Mouse (Mus musculus) thymus, postnatal 10 days (tissue): ENCODE data around the gene Gatb.
"Not testable (repeated sequence)": the region's sequence is repeated elsewhere in the genome, so short reads cannot be mapped to it uniquely, and the experiment has no call there.

Experiments used
- DNase-seq, 2 experiments: peaks; one replicate each; pipeline ENCODE4 v3.0.0; 2021; ENCODE audit warnings: low spot score in 2 of 2

The Gatb gene

DNA sequence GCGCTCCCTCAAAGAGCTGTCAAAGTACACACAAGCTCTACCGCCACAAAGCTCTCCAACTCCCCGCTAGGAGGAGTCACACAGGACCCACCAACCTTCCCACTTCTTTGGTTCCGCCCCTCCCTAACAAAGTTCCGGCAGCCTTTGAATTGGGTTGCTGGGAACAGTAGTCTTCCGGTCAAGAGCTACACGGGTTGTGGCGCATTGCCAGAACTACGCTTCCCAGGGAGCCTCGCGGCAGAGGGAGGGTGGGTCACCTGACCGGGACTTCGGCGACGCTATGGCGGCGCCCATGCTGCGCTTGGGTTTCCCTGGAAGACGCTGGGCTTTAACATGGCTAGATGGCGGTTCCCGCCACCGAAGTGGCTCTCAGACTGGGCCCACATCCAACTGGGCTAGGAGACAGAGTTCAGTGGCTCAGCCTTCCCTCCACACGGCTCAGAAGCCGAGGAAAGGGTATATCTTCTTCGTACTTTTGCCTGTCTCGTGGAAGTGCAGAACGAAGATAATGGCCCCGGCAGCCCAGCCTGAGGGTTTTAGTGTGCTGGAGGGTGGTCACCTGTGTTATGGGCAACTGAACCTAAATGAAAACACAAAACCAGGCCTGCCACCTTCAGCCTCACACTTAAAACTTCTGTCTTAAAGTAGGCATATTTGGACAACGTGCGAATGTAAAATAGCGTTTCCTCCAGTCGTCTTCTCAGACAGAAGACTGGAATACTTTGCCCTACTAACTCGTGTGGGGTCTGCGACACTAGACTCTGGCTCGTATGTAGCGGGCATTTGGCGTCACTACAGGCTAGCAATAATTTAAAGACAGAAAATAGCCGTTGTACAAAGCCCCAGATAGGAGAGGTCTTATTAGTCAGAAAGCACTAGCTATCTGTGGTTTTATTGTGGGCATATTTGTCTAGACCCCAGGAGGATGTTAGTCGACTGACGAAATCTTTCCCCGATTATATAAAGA is at the start of gene Gatb:
Gene Gatb, plus strand, starts transcription at position 256 of the 967 bp plus-strand sequence.
- DNase-seq, result peak; percentile 93 to 94

DNA sequence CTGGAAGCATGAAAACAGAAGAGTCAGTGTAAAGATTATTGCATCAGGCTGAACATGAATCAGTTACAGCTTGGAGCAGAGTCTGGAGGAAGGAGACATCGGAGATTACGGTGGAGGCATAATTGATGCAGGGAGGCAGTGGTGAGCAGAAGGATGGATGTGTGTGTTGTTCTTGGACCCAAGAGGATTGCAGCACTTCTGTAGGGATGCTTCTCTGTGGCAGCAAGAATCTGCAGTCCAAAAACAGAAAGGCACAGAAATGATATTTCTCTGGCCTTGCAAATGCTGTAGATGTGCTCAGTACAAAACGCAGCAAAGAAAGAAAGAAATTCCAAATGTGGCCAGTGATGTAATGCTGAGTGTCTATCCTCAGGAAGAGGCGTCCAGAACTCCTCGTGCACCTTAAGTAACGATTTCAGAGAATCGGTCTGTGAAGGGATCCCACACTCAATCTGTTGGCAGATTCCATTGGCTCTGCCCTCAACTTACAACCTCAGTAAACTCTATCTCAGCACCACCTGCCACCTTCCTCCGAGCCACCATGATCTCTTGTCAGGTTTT is 43.2 kb upstream of the Gatb start:
- no peak for DNase-seq

DNA sequence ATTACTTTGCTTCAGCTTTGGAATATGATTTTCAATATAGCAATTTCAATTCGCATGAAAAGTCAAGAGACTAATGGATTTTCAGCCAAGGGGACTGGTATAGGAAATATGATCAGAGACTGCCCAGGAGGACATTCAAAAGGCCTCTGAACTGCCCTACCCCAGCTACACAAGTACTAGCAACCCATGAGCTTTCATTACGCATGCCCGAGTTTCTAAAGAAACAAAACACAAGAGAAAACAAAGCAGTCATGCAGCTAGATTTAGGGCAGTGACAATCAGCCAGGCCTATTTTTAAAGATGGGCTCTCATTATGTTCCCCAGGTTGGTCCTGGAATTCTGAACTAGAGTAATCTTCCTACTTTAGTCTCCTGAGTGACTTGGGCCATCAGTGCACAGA is 41.5 kb upstream of the Gatb start:
- DNase-seq, result no peak

DNA sequence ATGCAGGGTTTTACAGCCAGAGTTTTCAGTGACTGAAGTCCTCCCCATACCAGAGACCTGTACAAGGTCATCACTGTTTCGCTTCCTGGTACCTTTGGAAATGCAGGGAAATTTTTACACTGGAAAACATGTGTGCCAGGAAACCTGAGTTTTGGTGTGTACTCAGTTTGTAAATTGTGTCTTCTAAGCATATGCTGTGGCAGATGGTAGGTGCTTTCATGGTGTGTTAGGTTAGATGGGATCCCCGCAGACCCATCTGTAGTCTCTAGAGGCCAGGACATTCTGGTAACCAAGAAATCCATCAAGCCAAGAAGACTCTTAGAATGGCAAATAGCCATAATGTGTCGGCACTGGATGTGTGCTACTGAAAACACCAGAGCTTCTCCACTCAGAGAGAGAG is 38.9 kb upstream of the Gatb start:
- no peak for DNase-seq

DNA sequence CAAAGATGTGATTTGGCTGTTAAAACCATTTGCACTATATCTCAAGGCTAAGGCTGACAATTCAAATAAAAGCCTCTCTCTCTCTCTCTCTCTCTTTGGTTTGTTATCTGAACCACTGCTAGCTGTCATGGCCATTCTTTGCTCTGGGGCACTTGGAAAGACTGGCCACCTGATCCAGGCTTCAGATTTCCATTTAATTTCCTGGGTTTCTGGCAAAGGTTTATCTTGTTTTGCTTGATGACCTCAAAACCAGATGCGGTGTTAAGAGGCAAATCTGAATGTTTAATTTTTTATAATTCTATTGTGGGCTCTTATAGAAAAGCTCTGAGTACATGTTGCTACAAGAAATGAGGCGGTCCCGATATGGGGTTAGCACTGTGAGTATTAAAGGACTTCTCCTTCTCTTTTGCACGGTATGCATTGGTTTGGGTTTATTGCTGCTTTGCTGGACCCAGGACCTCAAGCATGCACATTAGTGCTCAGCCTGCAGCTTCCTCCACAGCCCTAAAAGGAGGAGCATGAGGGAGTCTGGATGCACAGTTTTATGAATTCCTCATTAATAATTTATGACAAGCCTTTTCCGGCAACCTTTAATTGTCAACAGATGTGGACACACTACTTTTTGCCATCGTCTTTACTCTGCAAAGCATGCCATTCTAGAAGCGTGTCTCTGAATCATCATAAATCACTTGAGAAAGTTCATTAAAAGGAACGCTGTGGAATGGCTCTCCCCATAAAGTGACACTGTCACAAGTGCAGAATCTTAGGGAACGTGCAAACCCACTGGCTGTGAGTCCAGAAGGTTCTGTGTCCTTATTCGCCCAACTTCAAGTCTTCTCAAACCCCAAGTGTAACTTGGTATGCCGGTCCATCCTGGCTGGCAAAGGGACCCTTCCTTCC is 38.0 kb upstream of the Gatb start:
- DNase-seq, result no peak

DNA sequence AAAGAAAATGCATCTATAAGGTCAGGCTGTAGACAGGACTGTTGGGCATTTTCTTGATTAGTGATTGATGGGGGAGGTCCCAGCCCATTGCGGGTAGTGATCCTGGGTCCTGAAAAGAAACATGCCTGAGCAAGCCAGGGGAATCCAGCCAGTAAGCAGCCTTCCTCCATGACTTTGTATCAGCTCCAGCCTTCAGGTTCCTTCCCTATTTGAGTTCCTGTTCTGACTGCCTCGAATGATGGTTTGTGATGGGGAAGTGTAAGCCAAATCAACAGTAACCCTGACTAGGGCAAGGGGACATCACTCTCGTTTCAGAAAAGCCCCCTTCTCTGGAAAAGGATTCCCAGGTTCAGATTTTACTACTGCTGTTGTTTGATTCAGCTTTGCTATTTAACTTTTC is 31.2 kb upstream of the Gatb start:
- DNase-seq, result no peak

DNA sequence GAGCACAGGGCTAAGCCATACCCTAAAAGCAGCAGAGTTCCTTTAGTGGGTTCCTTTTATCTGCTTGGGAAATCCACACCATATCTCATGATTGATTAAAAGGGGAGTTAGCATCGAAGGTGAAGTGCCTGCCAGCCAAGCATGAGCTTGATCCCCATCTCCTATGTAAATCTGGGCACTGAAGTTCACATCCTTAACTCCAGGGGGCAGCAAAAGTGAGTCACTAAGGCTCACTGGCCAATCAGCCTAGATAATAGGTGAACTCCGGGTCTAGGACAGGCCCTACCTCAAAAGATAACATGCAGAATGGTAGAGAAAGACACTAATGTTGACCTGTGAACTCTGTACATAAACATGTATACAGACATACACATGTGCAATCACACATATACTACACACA is 30.3 kb upstream of the Gatb start:
- peak in 1 of 2 experiments; percentile 6 for DNase-seq

DNA sequence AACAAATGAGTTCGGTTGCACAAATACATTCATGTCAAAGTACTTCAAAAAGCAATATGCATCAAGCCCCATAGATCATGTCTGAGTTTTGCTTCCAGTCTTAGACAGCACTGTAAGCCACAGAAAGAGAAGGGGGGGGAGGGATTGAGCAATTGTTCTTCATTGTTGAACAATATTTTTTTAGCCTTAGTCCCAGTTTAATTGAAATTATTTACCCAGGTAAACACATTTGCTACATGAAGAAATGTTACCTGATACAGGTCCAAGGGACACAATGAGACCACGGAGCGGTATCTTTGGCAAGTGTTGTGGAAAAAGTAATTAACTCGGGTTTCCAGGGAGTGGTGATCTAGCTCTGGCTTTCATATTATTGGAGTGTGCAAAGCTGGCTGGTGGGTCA is 23.6 kb upstream of the Gatb start:
- no peak for DNase-seq

DNA sequence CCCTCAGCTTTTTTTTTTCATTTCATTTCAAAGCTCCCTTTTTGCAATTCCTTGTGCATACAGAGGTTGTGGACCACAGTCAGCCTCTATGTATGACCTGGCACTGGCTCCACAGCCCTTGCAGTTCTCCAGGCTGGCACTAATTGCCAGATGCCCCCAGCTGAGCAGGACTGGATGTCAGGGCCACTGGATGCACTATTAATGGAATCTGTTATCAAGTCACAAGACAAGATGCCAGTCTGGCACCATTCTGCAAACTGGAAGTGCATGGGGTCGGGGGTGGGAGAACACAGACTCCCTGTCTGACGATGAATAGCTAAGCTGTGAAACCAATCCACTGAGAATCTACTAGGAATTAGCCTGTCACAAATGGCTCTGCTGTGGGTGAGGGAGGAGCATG is 22.6 kb upstream of the Gatb start:
- DNase-seq, result no peak

DNA sequence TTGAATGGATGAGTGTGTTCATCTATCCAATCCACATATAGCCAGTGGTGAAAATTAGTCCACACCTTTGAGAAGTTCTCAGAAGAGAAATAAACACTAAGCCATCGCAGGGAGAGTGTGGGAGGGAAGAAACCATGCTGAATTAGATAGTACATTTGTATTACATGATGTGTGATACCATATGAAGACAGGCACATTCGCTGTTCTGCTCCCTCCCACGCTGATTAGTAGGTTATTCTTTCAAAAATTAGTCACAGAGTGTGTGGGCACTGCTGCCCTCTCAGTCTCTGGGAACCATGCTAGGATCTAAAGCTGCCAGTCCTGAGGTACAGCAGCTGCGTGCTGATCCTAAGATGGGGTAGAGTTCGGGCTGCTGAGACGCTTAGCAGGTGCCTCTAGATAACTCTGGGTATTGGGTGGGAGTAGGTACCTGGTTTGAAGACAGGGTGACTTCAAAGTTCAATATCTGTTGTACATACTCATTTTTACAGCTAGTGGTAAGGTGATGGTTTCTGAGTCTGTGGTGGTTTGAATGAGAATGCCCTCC is 20.1 kb upstream of the Gatb start:
- DNase-seq, result no peak

DNA sequence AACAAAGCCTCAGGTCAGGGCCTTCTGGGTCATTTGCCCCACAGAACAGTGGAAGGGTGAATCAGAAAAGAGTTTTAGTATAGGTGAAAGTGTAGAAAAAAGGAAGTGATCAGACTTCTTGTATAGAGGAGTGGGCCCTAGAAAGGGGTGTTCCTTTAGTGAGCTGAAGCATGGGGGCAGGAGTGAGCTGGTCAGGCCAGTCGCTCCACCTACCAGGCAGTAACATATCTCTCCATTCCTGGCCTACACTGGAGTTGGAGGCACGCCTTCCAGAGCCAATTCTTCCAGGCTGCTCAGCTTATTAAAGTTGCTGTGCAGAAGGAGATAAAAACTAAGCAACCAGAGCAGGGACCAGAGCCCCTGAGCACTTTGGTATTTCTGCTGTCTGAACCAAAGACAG is 9.3 kb upstream of the Gatb start:
- DNase-seq, result no peak

DNA sequence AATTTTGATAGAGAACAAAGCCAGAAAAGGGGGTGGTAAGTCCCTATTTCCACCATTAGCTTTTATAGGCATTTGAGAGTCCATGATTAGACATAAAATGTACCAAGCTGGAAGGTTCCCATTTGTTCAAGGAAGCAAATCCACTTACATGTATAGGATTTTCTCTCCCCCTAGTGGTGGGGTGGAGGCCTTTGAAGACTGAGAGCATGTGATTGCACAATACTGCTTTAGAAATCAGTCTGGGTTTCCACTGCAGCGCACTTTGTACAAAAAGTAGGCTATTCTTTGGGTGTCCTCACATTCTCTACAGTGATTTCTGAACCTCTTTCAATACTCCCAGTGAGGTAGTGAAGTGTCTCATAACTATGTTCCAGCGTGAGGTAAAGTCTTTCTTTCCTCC is 2.6 kb upstream of the Gatb start:
- DNase-seq, result peak in 1 of 2 experiments; percentile 20

DNA sequence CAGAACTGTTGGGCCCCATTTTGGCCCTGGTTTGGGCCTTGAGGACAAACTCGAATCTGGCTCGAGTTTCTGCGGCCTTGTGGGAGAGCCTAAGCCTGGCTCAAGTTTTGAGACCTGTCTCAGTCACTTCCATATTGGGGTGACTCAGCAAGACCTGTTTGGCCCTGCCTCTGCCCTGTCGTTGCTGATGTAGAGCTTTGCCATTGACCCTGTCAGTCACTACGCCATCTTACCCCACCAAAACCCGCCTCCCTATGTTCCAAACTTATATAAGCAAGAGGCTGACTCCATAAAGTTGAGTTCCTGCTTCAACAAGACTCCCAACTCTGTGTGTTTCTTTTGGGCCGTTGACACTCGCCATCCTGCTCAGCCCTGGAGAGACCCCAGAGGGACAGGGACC is 1.4 kb upstream of the Gatb start:
- not testable (repeated sequence) for DNase-seq

DNA sequence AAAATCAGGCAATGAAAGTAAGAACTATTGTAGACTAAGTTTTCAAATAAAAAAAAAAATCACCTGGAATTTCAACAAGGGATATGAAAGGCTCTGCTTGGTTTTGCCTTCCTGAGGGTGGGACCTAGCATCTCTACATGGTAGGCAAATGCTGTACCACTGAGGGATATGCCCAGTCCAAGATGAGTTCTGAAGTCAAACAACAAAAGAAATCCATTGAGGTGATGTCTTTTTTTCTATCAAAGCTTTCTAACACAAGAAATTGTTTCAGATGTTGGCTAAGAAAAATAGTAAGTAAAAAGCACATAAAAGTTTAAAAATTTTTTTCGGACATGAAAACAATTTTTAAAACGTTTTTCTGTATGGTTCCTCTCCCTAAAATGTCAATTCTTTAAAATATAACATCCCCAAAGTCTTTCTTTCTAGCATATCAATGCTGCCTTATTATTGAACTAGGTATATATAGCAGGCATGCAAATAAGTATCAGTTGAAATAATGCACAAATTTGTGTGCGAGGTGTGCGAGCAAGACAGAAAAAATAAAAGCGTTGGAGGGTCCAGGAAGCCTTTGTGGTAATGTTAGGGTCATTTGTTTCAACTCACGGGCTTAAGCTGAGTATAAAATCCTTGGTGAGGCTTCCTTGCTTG is 579 bp upstream of the Gatb start:
- no peak for DNase-seq

DNA sequence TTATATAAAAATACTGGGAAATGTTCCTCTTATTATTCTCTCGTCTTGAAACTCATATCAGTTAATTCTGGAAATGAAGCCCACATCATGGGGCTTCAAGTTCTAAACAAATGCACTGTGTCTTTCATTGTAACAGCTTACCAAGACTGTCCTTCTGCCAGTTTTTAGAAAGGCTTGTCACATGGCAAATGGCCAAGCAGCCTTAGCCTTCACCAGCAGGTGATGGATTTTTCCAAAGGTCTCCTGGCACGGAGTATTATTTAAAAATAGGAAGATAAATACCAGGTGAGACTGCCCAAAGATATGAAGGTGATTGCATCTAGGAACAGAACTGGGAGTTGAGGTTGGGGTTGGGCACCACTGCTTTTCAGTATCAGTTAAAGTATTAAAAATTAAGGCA is 8.8 kb downstream of the Gatb start:
- DNase-seq, result no peak

DNA sequence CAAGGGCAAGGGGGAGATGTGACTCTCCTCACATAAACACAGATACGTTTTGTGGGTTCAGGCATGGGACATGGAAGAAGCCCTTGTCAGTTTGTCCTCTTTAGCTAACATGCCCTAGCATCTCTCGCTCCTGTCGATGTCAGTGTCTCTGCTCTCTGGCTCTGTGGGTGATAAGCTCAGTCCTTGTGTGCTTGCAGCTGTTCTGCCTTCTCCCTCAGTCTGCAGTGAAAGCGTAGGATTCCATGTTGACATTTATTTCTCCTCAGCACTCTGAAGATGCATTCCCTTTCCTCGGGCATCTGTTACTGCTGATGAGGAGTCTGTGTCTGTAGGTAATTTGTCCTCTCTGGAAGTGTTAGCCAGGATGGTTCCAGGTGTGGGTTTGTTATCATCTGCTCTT is 9.3 kb downstream of the Gatb start:
- no peak for DNase-seq

DNA sequence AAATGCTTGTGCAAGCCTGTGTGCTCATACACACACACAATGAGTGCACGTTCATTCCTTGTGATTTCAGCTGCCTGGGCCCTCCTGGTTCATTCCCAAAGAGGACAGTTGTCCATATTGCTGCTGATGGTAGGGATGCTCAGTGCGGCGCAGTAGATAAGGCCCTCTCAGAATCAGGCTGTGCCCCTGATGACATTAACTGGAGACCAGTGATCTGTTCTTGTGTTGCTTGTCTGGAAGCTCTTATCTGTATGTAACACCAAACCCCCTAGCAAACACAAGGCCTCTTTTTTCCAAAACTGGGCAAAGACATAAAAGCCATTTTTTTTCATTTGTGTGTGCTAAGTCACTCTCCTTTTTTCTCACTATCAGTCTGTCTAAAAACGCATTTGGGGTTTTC is 11.0 kb downstream of the Gatb start:
- DNase-seq, result no peak

DNA sequence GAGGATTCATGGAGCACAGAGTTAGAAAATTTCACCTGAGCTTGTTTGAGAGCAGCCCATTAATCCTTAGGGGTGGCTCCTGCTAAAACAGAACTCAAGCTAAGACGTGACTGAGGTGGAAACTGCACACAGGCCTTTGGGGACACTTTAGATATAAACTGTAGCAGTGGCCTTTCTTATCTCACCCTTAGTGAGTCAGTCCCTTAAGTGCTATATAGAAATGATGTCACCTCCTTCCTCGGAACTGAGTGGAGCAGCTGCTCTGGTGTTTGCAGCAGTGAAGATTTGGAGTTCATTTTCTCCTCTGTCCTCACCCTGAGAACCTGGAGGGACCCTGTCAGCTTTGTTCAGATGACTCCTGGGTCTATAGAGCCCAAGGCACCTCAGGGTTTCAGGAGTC is 14.8 kb downstream of the Gatb start:
- no peak for DNase-seq

DNA sequence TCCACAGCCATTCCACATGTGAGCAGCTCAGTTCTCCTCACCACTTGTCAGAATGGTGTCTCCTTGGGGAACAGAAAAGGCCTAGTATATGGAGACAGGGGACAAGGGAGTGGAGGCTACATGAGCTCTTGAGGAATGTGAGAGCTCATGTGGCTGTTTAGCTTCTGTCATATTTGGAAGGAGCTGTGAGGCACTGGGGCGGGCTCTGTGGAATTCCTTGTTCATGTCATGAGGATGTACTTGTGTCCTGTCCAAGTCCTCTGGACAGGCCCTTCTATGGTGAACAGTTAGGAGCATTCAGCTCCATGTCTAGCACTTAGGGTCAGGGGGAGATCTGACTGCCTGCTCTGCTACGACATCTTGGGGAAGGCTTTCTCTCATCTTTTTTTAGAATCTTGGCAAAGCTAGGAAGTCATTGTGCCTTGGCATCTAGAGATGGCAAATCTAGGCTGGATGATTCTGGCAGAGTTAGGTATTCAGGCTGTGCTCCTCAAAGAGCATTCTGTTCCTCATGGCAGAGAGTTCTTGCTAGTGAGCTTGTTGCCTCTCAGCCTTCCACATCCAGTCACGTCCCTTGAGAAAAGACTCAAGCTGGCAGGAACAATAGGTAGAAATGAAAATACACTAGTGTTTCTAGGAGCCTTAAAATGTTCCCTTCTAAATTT is 16.3 kb downstream of the Gatb start:
- DNase-seq, result no peak

DNA sequence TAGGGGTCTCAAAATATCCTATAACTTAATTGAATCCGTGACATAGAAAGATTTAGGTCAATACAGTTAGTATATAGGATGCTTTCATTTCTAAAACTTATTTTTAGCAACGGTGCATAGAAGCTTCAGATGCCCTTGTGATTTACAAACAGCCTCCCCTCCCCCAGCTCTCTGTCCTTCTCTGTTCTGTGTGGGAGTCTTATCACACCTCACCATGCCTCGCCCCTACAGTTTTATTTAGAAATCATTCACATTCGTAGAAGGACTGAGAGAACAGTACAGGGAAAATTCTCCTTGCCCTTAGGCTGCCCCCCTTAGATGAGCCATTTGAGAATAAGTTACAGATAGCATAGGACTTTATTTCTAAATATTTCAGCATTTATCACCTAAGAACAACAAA is 18.1 kb downstream of the Gatb start:
- DNase-seq, result no peak

DNA sequence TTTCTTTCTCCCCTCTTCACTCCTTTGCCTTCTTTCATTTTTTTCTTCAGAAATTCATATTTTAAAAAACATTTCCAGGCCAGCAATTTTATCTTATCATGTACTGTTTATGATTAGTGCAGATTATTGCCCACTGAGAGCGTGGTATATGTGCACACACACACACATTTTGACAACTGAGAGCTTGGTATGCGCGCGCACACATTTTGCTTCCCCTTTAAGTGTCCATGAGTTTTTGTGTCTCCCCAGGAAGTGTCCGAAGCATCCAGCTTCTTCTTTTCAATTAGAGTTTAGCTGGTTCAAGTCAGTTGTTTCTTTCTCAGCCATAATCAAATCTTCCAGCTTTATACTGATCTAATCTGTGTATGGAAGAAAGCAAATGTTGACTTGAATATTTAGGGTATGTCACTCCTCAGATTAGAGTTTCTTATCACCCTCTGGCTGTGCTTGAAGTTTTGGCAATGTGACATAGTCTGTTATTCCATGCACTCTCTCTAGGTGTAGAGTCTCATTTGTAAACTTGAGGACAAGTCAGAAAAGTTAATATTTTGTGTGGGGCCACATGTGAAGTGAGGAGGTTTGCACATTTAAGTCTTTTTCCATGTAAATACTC is 18.8 kb downstream of the Gatb start:
- no peak for DNase-seq
